In the genomic region with DNA sequence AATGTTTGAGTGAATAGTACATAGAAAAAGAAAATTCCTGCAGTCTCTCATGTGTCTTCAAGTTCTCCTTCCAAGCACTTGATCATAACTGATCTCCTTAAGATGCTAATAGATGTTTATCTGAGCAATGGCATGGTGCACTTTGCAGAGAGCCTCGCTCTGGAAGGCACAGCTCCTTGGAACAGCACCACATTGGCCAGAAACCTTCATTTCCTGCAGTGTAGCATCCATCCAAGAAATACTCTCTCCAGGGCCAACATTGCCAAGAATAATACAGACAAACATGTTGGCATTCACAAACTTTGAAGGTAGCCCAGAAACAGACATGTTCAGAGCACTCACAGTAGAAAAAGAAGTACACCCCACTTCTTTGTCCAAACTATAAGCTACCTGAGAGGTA, we compare ENCODE assay signal across 27 mouse cellular contexts.
"Had no signal": no experiment of that assay in that cellular context is flagged by ENCODE, and none has a peak within 500 bp of the region (broad histone marks: within the 10 kb centered on the region; RNA-seq: fewer than 3 reads in every experiment).

No protein-coding gene starts in this region.

- H3K4me3 ChIP-seq: heart, adult 2 months; heart, embryonic 13.5 days; heart, embryonic 15.5 days; hindbrain, embryonic 13.5 days; hindbrain, embryonic 15.5 days; kidney, embryonic 15.5 days; limb, embryonic 13.5 days; limb, embryonic 15.5 days; liver, embryonic 12.5 days had no signal

- ATAC-seq: hindbrain, postnatal 0 days; intestine, embryonic 16.5 days; liver, embryonic 12.5 days had no signal

- DNase-seq: gastrocnemius, postnatal 36 days; heart, adult 11 months; heart, adult 2 months; heart, postnatal 14 days; heart, postnatal 36 days; kidney, adult 11 months; kidney, adult 2 months; kidney, adult 9 months; kidney, postnatal 14 days; kidney, postnatal 36 days; layer of hippocampus, adult 9-11 months; layer of hippocampus, postnatal 36 days; left cerebral cortex, postnatal 4 days; lung, adult 18-20 months had no signal

- H3K4me1 ChIP-seq: heart, embryonic 13.5 days; heart, embryonic 15.5 days; hindbrain, embryonic 13.5 days; hindbrain, embryonic 15.5 days; kidney, embryonic 15.5 days; limb, embryonic 13.5 days; limb, embryonic 15.5 days; liver, embryonic 12.5 days had no signal

- H3K36me3 ChIP-seq: heart, embryonic 13.5 days; heart, embryonic 15.5 days; hindbrain, embryonic 13.5 days; hindbrain, embryonic 15.5 days; kidney, embryonic 15.5 days; limb, embryonic 13.5 days; limb, embryonic 15.5 days; liver, embryonic 12.5 days had no signal

- H3K27me3 ChIP-seq: heart, embryonic 13.5 days; heart, embryonic 15.5 days; hindbrain, embryonic 13.5 days; hindbrain, embryonic 15.5 days; kidney, embryonic 15.5 days; limb, embryonic 13.5 days; limb, embryonic 15.5 days; liver, embryonic 12.5 days had no signal

- H3K4me2 ChIP-seq: heart, embryonic 11.5 days; heart, embryonic 13.5 days; heart, embryonic 15.5 days; hindbrain, embryonic 13.5 days; hindbrain, embryonic 15.5 days; kidney, embryonic 15.5 days; limb, embryonic 13.5 days; limb, embryonic 15.5 days; liver, embryonic 12.5 days had no signal

- H3K9me3 ChIP-seq: heart, embryonic 13.5 days; heart, embryonic 15.5 days; hindbrain, embryonic 13.5 days; hindbrain, embryonic 15.5 days; kidney, embryonic 15.5 days; limb, embryonic 13.5 days; limb, embryonic 15.5 days; liver, embryonic 12.5 days had no signal

- H3K9ac ChIP-seq: heart, embryonic 13.5 days; heart, embryonic 15.5 days; hindbrain, embryonic 13.5 days; hindbrain, embryonic 15.5 days; kidney, embryonic 15.5 days; limb, embryonic 13.5 days; limb, embryonic 15.5 days; liver, embryonic 12.5 days; liver, embryonic 14.5 days had no signal

- H3K27ac ChIP-seq: heart, adult 2 months; heart, embryonic 13.5 days; heart, embryonic 15.5 days; hindbrain, embryonic 13.5 days; hindbrain, embryonic 15.5 days; hindbrain, postnatal 0 days; kidney, embryonic 15.5 days; kidney, postnatal 0 days; limb, embryonic 13.5 days; limb, embryonic 15.5 days; liver, embryonic 12.5 days; liver, embryonic 14.5 days had no signal
